Mouse (Mus musculus) limb, embryonic 11.5 days (tissue): ENCODE measurements around the gene Rabgap1l. TPM values are rescaled to one million over a fixed set of nuclear protein-coding genes. Genes with fewer than 3 reads are reported as not detected.

Experiments
- ATAC-seq: fragments of 200-750 bp; cut with Nextera tagmentation; 2 replicates; pipeline ENCODE4 v1.8.0; 2017; ENCODE audit warnings: low read depth; ENCODE audit not compliant: insufficient number of reproducible peaks, low FRiP score, low TSS enrichment
- DNase-seq: peaks from one replicate; pipeline ENCODE4 v3.0.0-alpha.2; 2015; ENCODE audit warnings: low spot score
- H3K27ac ChIP-seq: fragments of 300-500 bp; sonication (generic); replicated peaks from 2 replicates; pipeline ENCODE4 v1.5.1; 2014; ENCODE audit warnings: low read depth, mild to moderate bottlenecking, low read length
- H3K27me3 ChIP-seq: fragments of 300-500 bp; sonication (generic); 2 replicates; pipeline ENCODE4 v1.6.1; 2014; ENCODE audit warnings: mild to moderate bottlenecking, low read length, mixed read lengths; ENCODE audit not compliant: control insufficient read depth, insufficient read depth
- H3K36me3 ChIP-seq: fragments of 300-500 bp; sonication (generic); 2 replicates; pipeline ENCODE4 v1.6.1; 2014; ENCODE audit warnings: mild to moderate bottlenecking, low read length, moderate library complexity, mixed read lengths; ENCODE audit not compliant: control insufficient read depth, insufficient read depth
- H3K4me1 ChIP-seq: fragments of 300-500 bp; sonication (generic); 2 replicates; pipeline ENCODE4 v1.6.1; 2014; ENCODE audit warnings: low read length, mixed read lengths; ENCODE audit not compliant: control insufficient read depth, insufficient read depth
- H3K4me2 ChIP-seq: fragments of 300-500 bp; sonication (generic); 2 replicates; pipeline ENCODE4 v1.6.1; 2014; ENCODE audit warnings: low read depth, mild to moderate bottlenecking, moderate library complexity; ENCODE audit not compliant: severe bottlenecking
- H3K4me3 ChIP-seq: fragments of 300-500 bp; sonication (generic); 2 replicates; pipeline ENCODE4 v1.5.1; 2014; ENCODE audit warnings: low read depth, low read length
- H3K9ac ChIP-seq: fragments of 300-500 bp; sonication (generic); 2 replicates; pipeline ENCODE4 v1.6.1; 2014; ENCODE audit warnings: mild to moderate bottlenecking, low read length
- H3K9me3 ChIP-seq: fragments of 300-500 bp; sonication (generic); 2 replicates; pipeline ENCODE4 v1.6.1; 2016; ENCODE audit warnings: low read length; ENCODE audit not compliant: control insufficient read depth
- WGBS: fragments of 180-500 bp; shearing (Covaris S2); extraction: QIAGEN DNeasy Blood & Tissue Kit; methylation state at CpG from one replicate; pipeline ENCODE4 v1.1.7; 2014; 5-methylcytosine and 5-hydroxymethylcytosine counted together
- polyA plus RNA-seq: library from polyadenylated mRNA; unstranded; fragments of >200 nt; fragmentation: Nextera tagmentation; extraction: Ambion mirVana; gene quantifications from 2 replicates; pipeline ENCODE4 v1.2.1, GENCODE M21; 2014

Rabgap1l gene
- polyA plus RNA-seq, 1 experiment from 2014 or later = 14.3 TPM

DNA sequence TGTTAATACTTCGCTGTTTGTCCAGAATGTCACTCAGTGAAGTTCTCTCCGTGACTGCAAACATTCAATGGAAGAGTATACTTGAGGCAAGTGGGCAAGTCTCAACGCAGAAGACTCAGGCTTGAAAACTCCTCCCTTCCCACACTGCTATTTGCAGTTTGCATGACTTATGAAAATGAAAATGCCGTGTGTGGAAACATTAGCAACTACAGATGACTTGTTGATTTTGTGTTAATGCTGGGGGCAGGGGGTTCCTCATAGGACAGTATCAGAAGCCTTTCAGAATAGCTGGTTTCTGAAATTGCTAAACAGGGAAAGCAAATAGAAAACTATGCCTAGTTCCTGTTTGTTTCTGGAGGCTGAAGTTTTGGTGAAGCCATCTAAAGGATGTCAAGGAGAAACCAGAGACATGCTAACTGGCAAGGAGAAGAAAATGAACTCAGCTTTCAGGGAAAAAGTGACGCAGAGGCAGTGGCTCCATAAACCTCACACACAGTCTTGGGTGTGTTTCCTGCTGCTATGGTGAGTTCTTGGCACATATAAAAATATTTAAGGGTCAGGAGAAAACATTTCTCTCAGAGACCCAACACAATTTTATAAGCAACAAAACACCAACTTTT, 541.5 kb downstream of the Rabgap1l start:
- DNase-seq = no peak
- no peaks in the 10 kb centered on the region for H3K4me1 ChIP-seq
- H3K27me3 ChIP-seq = no peaks in the 10 kb centered on the region
- H3K27ac ChIP-seq = no peak overlapping the region
- H3K4me2 ChIP-seq = no peak overlapping the region
- 81% methylated on average over 5 of the region's 5 CpGs for WGBS
- H3K9me3 ChIP-seq = no peaks in the 10 kb centered on the region
- no peak overlapping the region for H3K9ac ChIP-seq
- no peak for ATAC-seq
- H3K36me3 ChIP-seq = no peaks in the 10 kb centered on the region
- H3K4me3 ChIP-seq = no peak overlapping the region

DNA sequence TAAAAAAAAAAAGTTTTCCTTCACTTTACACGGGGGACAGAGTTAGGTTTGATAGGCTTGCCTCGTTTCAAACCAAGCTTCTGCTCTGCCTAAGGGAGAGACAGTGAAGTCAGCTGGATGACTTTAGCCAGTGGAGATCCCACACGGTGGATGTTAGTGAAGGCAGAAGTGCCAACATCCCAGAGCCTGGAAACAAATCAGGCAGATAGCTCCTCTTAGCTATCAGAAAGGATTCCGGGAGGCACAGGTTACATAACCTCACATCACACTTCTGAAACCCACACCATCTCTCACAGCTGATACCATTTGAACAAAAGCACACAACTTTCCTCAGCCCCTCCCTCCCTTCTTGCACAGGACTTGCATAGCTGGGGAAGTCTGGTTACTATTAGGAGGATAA, 542.2 kb downstream of the Rabgap1l start:
- Histone ChIP-seq H3K9ac (no peak overlapping the region), H3K27ac (no peak overlapping the region), H3K27me3 (no peaks in the 10 kb centered on the region), H3K4me1 (no peaks in the 10 kb centered on the region), H3K4me3 (no peak overlapping the region), H3K36me3 (no peaks in the 10 kb centered on the region), H3K9me3 (no peaks in the 10 kb centered on the region), H3K4me2 (no peak overlapping the region)
- DNase-seq (no peak), ATAC-seq (no peak)
- 70% methylated on average over 4 of the region's 4 CpGs for WGBS

DNA sequence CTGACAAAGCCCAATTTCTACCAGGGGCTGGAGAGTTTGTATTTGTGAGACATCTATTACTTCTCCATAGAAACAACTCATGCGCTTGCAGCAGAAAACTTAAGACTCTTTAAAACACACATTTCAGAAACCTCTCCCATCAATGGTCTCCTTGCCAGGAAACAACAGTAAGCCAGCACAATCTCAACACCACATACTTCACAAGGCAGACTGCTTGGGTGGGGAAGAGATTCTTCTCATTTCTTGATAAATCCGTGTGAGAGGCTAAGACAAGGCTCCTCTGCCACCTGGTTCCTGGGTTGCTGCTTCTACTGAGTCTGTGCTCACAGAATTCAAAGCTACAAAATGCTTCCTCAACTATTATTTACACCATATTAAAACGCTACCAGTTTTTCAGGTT, 543.2 kb downstream of the Rabgap1l start:
- no peak for ATAC-seq
- no peaks in the 10 kb centered on the region for H3K4me1 ChIP-seq
- H3K9me3 ChIP-seq = no peaks in the 10 kb centered on the region
- H3K27me3 ChIP-seq = no peaks in the 10 kb centered on the region
- H3K36me3 ChIP-seq = no peaks in the 10 kb centered on the region
- DNase-seq = no peak
- WGBS = 80% methylated on average over 3 of the region's 3 CpGs
- no peak overlapping the region for H3K4me3 ChIP-seq
- H3K4me2 ChIP-seq = no peak overlapping the region
- no peak overlapping the region for H3K27ac ChIP-seq
- H3K9ac ChIP-seq = no peak overlapping the region

DNA sequence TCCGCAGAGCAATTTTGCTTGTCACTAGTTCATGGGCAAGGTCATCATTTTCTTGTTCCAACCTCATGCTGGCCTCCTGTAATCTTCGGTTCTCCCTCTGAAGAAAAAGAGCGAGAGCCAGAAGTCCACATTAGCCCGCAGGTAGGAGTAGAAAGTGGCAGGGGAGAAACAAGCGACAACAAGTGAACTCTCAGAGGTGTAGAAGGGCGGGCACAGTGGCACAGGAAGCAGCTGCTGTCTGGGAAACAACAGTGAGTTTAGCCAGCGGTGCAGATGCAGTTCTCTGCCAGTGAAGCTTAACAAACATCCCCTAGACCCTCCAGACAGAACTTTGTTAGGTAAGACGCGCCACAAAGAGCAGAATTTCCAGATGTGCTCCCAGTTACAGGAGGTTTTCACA, 545.5 kb downstream of the Rabgap1l start:
- Histone ChIP-seq H3K9me3 (no peaks in the 10 kb centered on the region), H3K9ac (no peak overlapping the region), H3K36me3 (no peaks in the 10 kb centered on the region), H3K4me1 (no peaks in the 10 kb centered on the region), H3K4me3 (no peak overlapping the region), H3K4me2 (no peak overlapping the region), H3K27me3 (no peaks in the 10 kb centered on the region), H3K27ac (no peak overlapping the region)
- no peak for ATAC-seq
- WGBS = 79% methylated on average over 9 of the region's 9 CpGs
- DNase-seq = no peak

DNA sequence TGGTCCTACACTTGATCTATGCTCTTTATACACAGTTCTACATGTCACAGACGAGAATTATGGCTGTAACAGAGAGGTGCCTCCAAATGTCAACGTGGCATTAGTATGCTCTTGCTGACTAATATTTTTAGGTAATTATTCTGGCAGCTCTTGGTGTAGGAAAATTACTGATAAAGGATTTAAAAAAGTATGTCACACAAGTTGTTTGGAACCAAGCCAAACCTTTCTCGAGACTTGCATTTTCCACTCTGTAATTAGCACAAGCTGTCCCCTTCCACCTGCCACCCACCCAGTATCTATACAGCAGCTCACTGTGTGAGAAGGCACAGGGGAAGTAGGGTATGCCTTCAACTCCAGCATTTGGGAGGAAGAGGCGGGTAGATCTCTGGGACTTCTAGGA, 546.2 kb downstream of the Rabgap1l start:
- no peak overlapping the region for H3K4me2 ChIP-seq
- ATAC-seq = no peak
- 82% methylated on average over 4 of the region's 4 CpGs for WGBS

DNA sequence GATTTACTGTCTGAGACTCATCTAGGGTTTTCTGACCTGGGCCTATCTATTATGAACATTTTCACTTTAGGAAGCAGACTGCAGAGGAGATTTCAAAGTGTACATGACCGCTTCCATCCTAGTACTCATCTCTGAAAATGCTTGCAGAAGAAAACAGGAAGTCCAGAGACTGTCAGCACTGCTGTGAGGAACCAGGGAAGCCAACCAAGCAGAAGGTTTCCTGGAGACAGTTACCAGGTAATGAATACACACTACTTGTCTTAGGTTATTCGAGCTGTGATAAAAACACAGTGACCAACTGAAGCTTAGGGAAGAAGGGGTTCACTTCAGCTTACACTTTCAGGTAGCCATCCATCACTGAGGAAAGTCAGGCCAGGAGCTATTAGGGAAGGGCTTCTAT, 547.1 kb downstream of the Rabgap1l start:
- Histone ChIP-seq H3K9ac (no peak overlapping the region), H3K27ac (no peak overlapping the region), H3K9me3 (no peaks in the 10 kb centered on the region), H3K4me3 (no peak overlapping the region), H3K36me3 (no peaks in the 10 kb centered on the region), H3K4me1 (no peaks in the 10 kb centered on the region), H3K27me3 (no peaks in the 10 kb centered on the region), H3K4me2 (no peak overlapping the region)
- WGBS = 83% methylated on average over 2 of the region's 2 CpGs
- DNase-seq = no peak
- no peak for ATAC-seq

More for the DNA sequence above, 546.2 kb downstream of the Rabgap1l start:
- Histone ChIP-seq H3K36me3 (no peaks in the 10 kb centered on the region), H3K9ac (no peak overlapping the region), H3K27ac (no peak overlapping the region), H3K4me1 (no peaks in the 10 kb centered on the region), H3K9me3 (no peaks in the 10 kb centered on the region), H3K4me3 (no peak overlapping the region), H3K27me3 (no peaks in the 10 kb centered on the region)
- no peak for DNase-seq

DNA sequence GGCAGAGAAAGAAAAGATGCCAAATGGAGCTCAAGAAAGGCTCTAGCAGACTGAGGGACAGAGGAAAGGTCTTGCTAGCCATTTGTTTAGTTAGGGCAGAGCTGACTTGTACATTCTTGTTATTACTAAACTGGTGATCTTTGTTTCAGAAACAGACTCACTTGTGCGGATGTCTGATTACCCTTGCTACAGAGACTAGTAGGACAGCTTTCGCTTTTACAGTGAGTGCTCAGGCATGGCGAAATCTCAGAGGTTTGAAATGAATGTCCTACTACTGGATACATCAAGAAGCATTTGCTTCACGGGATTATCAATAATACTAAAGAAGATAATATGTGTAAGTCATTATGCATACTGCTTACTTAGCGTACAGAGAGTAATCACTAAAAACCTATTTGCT, 548.3 kb downstream of the Rabgap1l start:
- Histone ChIP-seq H3K27ac (no peak overlapping the region), H3K9ac (no peak overlapping the region), H3K9me3 (no peaks in the 10 kb centered on the region), H3K36me3 (no peaks in the 10 kb centered on the region), H3K4me2 (no peak overlapping the region), H3K4me3 (no peak overlapping the region), H3K4me1 (no peaks in the 10 kb centered on the region), H3K27me3 (no peaks in the 10 kb centered on the region)
- WGBS = 93% methylated on average over 5 of the region's 5 CpGs
- ATAC-seq (no peak), DNase-seq (no peak)

DNA sequence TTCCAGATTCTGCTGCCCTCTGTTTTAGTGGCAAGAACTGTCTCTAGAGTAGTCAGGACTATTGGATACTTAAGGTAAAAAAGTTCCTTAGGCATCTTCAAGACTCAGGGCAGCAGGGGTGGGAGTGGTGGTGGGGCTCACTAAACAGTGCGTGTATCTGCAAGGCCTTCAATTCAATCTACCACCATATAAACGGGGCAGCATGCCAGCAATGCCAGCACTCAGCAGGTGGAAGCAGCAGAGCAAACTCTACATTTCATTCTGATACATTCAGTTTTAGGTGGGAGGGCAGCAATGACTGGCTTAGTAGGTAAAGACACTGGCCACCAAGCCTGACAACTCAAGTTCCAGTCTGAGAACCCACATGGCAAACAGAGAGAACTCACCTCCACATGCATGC, 552.9 kb downstream of the Rabgap1l start:
- WGBS = 93% methylated on average over 2 of the region's 2 CpGs
- Histone ChIP-seq H3K27ac (no peak overlapping the region), H3K9ac (no peak overlapping the region), H3K4me3 (no peak overlapping the region), H3K27me3 (no peaks in the 10 kb centered on the region), H3K36me3 (no peaks in the 10 kb centered on the region), H3K9me3 (no peaks in the 10 kb centered on the region), H3K4me2 (no peak overlapping the region), H3K4me1 (no peaks in the 10 kb centered on the region)
- no peak for ATAC-seq
- DNase-seq = no peak

DNA sequence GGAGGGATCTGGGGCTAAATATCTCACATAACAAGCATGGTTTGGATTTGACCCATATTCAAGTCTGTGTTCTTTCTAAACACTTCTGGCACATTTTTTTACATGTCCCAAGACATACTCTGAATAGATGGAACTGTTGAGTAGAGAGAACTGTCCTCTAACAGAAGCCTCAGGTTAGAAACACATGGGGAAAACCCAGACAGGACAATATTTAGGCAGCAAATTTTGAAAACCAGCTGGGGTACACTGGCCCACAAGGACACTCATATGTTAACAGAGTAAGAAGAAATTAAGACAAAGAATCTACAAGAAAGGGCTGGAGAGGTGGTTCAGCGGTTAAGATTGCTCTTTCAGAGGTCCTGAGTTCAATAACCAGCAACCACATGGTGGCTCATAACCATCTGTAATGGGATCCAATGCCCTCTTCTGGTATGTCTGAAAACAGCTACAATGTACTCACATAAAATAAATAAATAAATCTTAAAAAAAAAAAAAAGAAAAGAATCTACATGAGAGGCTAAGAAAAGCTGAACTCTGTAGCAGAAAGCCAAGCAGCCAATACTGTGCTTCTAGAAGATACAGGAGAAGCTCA, 554.1 kb downstream of the Rabgap1l start:
- ATAC-seq = no peak
- WGBS = 71% methylated on average over 1 of the region's 1 CpGs

More for the DNA sequence above, 554.1 kb downstream of the Rabgap1l start:
- Histone ChIP-seq H3K36me3 (no peaks in the 10 kb centered on the region), H3K27ac (no peak overlapping the region), H3K4me3 (no peak overlapping the region), H3K9ac (no peak overlapping the region), H3K4me2 (no peak overlapping the region), H3K4me1 (no peaks in the 10 kb centered on the region), H3K27me3 (no peaks in the 10 kb centered on the region), H3K9me3 (no peaks in the 10 kb centered on the region)
- DNase-seq = no peak
